Mouse (Mus musculus) spleen, postnatal 4 days (tissue): ENCODE data around the gene Frmd4b.
"Not testable (repeated sequence)": the region's sequence is repeated elsewhere in the genome, so short reads cannot be mapped to it uniquely, and the experiment has no call there.

Source experiments
- DNase-seq, 2 experiments: peaks; one replicate each; pipeline ENCODE4 v3.0.0; 2022; ENCODE audit warnings: low spot score in 2 of 2

Frmd4b gene

DNA sequence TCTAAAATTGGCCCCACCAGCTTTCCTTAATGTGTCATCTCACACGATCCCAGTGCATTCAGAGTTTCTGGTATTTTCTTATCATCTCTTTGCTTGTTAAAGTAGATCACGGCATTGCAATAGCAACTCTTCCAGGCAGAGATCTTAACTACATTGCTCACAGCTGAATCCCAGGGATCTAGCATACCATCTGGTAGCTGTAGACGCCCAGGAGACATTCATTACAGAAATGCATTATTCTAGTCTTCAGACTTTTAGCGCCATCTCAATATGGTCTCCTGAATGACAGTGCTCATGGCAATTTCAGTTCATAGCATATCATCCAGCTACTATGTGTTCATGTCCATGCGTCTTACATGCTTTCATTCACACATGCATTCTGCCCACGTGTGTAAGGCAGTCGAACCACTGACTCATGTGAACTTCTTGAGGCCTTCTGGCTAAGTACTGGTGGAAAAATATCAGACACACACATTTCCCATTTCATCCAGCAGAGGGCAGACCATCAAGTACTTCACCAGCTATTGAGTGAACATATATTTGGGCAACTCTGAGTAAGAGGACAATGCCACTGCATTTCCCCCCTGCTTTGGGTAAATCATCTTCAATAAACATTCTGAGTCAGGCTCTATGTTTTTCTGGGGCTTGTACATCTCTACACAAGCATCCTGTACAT is 197.4 kb downstream of the Frmd4b start:
- peak; percentile 56 to 81 for DNase-seq

DNA sequence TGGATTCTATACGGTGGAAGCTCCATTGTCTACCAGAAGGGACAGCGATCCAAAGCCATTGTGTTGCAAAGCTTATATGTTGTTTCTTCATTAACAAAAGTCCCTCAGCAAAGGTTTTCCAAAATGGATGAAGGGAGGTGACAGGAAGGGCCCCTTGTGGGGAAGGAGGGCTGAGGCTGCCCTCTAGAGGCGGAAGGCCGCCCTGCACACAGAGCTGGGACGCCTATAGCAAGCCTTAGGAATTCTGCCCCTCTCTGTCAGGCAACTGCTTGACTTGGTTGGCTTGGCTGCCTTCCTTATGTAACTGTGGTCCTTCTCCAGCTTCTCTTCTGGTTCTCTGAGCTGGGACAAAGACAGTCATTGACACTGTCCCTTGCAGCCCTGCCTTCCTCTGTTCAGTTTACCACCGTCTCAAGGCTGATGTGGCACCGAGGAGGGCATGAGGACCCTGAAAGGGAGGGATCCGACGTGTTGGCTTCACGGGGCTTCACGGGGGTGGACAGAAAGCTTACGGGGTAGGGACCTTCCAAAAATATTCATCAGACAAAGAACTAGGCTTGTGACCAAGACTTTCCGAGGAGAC is 200.3 kb downstream of the Frmd4b start:
- peak; percentile 42 to 79 for DNase-seq

DNA sequence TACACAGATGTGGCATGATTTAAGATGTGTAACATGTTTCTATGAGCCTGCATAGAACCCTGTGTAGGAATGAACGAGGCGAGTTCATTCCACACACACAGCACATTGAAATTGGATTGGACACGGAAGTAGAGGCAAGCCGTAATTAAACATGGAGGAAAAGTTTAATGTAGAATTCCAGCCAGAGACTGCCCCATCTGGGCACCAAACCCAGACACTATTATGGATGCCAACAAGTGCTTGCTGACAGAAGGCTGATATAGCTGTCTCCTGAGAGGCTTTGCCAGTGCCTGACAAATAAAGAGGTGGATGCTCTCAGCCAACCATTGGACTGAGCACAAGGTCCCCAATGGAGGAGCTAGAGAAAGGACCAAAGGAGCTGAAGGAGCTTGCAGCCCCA is 201.8 kb downstream of the Frmd4b start:
- DNase-seq, result not testable (repeated sequence)

DNA sequence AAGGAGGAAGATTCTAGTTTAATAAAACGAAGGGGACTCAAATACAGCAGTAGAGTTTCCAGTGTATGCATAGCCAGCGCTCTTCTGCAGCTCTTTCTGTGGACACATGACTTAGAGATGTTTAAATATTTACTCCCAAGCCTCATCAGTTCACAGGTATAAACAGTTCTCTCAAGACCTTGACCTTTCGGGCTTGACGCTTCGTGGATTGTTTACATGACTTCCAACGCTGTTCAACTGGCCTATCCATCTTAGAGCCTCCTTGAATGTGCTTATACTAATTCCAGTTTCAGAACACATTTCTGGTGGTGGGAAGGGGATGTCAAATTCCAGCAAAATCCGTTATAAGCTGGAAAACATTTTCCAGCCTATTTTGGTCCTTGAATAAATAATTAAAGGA is 203.9 kb downstream of the Frmd4b start:
- no peak for DNase-seq

DNA sequence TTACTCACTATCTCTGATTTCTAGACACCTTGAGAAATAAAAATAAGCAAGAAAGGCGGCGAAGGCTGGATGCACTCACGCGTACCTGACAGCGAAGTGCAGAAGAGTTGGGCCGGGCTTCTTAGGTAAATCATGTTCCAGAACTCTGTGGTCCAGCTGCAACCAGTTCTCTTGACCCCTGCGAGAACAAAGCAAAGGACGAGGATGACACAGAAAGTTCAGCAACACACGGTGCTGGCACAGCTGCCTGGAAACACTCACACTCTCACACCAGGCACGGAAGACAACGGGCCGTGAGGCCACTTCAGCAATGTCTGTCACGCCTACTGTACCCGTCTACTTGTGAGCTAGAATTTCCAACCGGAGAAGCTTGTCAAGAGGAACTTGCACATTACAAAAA is 204.9 kb downstream of the Frmd4b start:
- no peak for DNase-seq

DNA sequence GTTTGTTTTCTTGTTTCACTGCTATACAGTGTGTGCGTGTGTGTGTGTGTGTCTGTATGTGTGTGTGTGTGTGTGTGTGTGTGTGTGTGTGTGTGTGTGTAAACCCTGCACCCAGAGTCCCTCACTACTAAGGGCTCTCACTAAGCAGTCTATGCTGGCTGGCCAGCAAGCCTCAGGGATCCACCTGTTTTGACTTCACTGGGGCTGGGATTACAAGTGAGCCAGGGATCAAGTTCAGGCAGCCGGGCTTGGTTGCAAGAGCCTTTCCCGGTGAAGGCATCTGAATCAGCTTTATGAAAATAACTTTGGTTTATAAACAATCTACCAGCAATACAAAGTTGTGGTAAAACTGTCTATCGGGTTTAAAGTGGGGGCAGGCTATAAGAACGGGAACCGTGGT is 206.0 kb downstream of the Frmd4b start:
- DNase-seq, result no peak

DNA sequence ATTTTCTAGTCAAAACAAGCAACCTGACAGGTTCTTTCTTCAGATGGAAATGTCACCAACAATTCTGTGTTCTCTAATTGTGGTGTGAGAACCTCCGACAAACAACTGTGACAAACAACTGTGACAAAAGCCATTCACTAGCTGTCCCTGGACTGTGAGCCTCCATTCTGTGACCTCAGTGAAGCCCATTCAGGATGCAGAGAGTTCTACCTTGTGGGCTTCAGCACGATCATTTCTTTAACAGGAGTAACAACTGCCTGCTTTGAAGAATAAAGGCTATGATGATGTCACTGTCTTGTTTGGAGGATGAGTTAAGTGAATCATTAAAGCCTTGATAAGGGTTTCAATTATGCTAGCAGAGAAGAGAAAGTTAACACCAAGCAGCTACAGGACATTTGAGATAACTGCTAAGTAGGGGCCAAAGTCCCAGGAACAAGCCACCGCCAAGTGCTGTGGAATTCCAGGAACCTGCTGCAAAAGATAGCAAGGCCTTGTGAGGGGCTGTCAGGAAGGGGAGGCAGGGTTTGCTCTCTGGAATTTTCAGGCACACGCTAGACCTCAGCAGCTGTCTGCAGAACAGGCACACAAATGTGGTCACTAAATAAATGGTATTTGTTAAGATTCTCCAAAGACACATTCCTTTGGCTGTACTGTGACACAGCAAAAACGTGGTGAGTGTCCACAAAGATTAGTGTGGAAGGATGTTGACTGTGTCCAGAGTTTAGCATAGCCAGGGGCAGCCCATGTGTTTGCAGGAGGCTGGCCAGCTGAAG is 207.7 kb downstream of the Frmd4b start:
- DNase-seq, result no peak

DNA sequence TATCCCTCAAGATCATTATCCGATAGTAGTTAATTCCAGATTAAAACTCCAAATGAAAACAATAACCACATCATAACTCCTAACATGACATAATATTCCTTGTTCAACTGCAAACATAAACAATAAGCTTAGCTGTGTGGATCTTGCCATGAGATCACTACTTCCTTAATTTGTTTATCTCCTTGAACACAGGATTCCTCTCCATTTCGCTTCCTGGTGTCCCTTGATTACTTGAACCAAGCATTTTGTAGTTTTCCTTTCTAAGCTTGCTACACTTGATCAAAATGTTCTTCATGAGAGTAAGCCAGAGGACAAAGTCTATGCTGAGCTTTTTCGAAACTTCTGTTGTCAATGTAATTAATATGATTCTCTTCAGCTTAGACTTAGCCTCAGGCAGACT is 209.4 kb downstream of the Frmd4b start:
- DNase-seq, result no peak

DNA sequence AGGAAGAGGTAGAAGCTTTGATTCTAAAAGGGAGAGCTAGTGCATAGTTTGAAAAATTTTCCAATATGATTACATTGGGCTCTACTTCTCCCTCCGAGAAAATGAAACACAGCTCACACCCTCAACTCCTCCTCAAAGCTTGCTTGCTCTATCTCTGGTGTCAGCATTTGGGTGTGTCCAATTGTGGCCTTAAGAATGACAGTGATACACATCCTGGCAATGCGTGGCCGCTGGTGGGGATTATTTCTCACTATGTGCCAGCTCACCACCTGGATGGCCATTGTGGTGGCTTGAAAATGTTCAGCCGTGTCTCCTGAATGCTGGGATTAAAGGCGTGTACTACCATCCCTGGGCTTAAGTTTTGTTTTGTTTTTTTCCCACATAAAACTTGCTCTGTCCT is 209.9 kb downstream of the Frmd4b start:
- no peak for DNase-seq

DNA sequence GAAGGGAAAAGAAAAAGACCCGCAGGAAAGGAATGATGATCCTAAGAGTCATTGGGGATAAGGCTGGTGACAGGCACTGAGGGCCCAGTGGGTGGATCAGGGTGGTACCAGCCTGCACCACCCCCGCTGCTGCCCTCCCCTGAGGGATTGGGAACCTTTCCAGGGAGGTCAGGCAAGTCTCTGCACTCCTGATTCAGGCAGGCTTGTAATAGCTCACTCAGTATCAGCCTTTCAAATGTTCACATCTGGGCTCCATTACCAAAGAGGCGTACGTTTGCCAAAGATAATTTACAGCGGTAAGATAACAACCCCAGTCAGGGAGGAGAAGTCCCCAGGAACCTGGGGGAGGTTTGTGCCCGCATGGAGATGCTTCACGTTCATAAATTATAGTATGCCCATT is 212.0 kb downstream of the Frmd4b start:
- no peak for DNase-seq

DNA sequence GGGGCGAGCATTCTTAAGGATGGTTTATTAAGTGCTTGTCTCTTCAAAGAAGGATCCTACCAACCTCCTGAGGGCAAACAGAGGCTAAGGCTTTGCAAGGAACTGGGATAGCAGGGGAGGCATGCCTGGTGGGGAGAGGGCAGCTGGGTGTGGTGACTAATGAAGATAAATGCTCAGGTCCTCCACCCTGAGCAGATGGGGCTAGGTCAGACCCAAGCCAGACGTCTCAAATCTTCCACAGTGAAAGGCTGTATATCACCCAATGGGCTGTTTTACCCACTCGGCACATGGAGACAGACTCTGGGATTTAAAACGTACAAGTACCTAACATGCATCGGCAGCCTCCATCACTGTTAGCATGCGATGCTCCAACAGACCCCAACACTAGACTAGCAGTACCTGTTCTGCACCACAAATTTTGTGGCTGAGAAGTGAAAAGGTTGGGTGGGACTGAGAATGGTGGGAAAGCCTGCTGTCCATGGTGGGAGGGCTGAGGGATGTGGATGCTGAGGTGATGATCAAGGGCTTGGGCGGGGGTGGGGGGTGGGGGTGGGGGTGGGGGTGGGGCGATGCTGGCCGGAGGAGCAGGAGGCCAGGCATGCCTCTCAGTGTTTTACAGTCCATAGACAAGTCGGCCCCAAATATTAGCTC is 214.4 kb downstream of the Frmd4b start:
- DNase-seq, result no peak

DNA sequence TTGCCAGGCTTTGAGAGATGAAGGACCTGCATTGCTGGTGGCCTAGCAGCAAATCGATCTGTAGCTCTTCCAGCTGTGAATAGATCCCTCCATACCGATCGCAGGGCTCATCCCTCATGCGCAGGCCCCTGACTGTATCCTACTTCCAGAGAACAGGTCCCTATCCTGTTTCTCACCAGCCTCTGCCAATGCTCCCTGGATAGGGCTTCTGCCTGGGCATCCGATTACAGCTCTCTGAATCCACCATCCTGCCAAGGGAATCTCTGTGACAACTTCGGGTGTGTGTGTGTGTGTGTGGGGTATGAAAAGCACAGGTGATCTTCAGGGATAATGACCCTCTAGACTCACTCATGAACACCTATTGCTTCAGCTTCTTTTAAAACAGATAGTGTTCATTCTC is 216.9 kb downstream of the Frmd4b start:
- no peak for DNase-seq

DNA sequence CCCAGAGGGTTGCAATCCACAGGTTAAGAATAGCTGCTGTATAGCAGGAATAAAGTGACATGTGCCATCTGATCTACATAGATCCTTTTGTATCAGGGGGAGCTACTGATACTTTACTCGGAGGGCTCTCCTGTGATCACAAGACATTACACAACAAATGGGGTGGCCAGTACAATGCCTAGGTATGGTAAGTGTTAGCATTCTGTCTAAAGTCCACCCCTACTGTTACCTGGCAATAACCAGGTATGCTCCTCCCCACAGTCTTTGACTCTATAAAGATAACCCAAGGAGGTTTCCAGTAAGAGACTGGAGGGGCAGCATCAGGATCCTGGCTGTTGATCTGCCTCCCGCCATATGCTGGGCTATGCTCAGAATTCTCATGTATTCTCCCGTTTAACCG is 219.4 kb downstream of the Frmd4b start:
- DNase-seq, result no peak

DNA sequence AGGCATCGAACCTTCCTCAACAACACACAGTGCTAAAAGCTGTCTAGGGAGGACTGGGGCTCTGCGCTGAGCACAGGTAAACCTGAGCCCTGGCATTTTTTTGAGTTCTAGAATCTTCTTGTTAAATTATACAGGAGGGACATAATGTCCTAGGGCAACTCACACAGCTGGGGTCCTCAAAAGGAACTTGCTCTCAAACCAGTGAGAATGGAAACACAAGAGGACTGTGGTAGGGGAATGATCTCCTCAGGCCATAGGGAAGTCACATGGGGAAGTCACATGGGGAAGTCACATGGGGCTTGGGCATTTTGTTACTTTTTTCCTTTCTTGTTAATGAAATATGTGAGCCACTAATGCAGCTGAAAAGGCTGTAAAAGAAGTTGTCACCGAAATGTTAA is 220.4 kb downstream of the Frmd4b start:
- no peak for DNase-seq

DNA sequence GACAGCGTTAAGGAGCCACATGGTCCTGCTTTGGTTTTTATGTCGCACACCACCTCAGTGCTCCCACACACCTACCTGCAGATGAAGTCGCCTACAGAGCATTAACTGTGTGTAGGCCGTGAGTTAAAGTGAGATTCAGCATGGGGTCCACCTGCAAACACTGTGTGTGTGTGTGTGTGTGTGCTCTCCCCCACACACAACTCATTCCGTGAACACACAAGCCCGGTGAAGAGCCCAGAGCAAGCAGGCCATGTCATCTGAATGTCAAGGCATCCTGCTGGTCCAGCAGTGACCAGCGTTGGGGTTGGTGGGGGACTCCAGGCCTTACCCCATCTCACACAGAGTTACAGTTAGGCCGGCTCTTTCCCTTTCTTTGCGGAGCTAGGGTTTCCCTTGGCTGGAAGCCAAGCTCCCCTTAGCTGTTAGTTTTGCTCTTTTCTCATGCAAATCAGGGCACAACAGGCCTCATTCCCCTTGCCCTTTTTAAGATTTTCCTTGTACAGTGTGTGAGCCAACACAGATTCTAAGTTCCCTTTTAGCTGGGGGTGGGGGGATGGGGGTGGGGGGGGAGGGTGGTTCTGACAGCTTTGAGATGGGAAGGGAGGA is 220.9 kb downstream of the Frmd4b start:
- no peak for DNase-seq

DNA sequence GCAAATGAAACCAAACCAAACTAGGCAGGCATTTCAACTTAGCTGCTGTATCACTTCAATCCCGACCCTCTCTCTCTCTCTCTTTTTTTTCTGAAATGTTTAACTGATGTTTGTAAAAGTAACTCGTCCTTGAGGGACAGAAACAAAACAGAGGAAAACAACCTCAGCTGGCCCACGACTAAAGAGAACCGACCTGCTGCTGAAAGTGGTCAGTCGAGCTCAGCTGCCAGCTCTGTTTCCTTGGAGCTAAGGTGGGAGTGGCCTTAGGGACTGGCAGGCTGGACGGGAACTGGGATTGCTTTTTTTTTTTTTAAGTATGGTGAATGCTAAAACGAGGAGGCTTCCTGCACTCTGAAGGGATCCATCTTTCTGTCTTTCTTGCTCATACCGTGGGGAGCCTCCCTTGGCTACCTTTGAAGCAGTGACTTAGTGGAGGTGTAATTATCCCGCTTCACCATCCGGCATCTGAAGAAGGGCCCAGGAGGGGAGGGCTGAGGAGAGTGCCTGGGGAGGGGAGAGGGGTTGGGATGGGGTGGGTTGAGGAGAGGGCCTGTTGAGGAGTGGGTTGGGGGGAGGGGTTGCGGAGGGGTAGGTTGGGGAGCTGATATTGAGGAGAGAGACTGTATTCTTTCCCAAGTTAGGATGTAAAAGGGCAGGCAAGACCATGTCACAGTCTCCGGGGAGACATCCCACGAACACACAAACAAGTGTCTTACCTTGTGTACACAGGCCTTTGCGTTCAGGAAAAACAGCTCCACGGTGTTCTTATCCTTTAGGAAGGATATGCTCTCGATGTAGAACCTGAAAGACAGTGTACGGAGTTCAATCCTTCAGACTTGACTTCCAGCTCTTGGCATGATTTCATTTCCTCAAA is 221.6 kb downstream of the Frmd4b start:
- DNase-seq, result no peak

DNA sequence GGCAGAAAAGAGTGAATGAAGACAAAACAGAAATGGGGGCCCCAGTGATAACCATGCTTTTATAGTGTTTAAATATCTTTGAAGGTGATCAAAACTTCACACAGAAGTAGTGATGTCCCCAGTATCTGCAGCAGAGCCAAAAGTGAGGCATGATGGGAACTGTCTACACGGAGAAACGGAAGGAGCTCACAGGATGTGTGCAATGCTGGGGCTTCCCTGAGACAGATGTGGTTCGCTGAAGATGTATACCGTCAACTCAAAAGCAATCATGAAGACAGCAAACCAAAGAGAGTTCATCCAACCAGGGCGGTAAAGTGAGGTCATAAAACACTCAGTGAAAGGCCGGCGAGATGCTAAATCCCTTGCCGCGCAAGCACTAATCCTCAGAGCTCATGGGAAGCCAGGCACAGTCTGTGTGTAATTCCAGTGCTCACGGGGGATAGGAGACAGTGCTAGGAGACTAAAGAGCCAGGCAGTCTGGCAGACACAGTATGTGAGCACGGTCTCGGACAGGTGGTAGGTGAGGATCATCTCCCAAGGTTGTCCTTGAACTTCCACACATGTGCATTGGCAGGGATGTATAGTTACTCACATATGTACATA is 222.8 kb downstream of the Frmd4b start:
- DNase-seq, result no peak

DNA sequence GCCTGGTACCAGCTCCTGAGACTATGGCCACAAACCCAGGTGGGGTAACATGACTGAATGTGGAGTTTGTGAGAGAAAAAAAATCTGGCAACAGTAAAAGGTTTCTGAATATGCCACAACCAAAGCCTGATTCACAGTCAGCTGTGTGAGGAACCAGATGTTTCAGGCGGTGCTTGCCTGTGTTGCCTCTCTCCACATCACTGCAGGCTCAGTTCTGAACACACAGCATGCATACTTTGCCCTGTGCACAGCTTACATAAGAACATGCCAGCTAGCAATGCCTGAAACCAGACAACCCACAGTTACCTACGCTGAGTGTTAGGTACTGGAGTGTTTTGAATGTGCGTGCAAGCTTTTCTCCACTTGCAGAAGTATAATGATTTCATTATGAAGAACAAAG is 224.4 kb downstream of the Frmd4b start:
- DNase-seq, result no peak

DNA sequence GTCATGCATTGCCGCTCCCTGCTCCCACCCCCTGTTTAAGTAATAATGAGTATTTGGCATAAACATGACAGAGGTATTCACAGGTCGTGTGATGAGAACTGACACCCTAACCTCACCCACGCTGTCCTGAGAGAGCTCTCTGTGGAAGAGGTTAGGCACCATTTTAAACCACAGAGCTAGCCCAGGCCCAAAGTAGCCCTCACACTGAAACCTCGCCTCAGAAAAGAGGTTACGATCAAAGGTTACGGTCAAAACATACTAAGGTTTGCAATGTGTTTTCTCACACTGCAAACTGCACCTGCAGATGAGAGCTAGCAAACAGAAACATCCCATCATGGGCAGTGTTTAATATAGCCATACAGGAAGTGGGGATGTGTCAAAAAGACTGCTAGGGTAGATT is 230.0 kb downstream of the Frmd4b start:
- DNase-seq, result no peak

DNA sequence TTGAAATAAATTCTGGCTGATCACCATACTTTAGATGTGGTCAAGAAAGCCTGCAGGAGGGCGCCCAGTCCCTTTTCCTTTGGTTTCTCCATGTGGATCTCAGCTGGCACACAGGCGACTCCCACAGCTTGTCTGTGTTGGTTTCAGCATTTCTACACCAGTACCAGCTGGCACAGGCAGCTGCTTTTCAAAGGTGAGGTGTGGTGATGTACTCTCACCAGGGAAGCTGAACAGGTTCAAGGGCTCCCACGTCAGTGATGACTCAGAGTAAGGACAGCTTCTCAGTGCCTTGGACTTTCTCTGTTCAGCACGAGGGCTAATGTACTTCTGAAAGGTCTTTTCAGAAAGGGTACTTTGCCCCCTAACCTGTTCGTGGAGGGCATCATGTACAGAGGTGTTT is 232.4 kb downstream of the Frmd4b start:
- DNase-seq, result no peak

DNA sequence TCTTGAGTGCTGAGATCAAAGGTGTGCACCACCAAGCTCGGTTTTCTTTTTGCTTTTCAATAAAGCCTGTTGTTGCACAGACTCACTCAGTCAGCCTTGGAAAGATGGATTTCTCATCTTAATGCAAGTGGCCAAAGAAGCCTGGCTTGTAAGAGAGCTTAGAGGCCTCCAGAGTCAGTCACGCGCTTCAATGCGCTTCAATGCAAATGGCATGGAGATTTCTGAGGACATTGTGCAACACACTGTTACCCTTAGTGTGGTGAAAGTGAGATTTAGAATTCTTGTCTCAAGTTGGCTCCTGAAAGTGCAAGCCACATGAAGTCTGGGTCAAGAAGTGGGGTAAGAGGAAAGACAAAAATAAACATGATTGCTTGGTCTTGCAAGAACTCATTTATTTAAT is 236.1 kb downstream of the Frmd4b start:
- DNase-seq, result no peak
